Mouse (Mus musculus): ENCODE data around the gene Fancf. TPM values are rescaled to one million over a fixed set of nuclear protein-coding genes. Genes with fewer than 3 reads are reported as not detected.

Fancf gene
- polyA plus RNA-seq, 1 experiment: 4.0 TPM

DNA sequence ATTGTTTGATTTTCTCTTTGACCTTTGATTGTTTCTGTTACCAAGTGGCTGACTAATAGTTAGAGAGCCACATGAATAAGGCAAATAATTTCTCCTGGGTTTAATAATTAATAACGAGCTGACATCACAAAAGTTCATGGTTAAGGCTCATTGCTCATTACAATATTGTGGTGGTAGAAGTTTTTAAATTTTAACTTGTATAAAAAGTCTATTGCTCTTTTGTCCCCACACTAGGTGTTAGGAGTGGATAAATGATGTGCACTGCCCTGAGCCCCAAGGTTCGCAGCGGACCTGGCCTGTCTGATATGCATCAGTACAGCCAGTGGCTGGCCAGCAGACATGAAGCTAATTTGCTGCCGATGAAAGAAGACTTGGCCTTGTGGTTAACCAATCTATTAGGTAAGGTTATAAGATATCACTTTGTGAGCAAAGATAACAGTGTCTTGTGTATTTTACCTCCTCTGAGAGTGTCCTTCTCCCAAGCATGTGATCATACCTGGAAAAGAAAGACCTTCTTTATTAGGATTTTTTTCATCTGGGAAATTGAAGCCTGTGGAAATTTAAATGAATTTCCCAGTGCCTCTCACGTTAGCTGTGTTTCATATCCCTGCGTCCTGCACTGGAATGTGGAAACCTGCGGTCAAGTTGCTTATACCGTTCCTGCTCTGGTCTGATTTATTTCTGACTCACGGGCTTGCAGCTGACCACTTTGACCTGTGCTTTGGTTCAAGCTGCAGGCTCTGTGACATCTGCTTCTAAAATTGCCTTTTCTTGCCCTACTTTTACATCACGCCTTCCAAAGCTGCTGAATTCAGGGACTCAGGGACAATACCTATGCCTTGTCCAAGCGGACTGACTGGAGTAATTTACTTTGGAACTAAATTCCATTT lies 25.9 kb upstream of the Fancf start:
- WGBS: 38% methylated on average over 11 of the region's 11 CpGs
- no peaks in the 10 kb centered on the region for H3K27me3 ChIP-seq (replicated peaks; ENCODE audit: control insufficient read depth, insufficient read depth, low read length)
- no peaks in the 10 kb centered on the region for H3K36me3 ChIP-seq (ENCODE audit: control insufficient read depth, insufficient read depth, low read length)
- peak; percentile 89 for DNase-seq
- H3K27ac ChIP-seq (ENCODE audit: insufficient read depth, low read depth, low read length): peak overlapping the region; percentile 70
- H3K4me3 ChIP-seq (ENCODE audit: insufficient read depth, low read depth, low read length): peak overlapping the region; percentile 53
- H3K4me1 ChIP-seq (ENCODE audit: control insufficient read depth, insufficient read depth, low read length): peaks cover 6% of the 10 kb centered on the region; the same call in 1 of the 2 replicates
- TF ChIP-seq POLR2A (IDR thresholded peaks at IDR 0.05; ENCODE audit: low read depth, low read length): peak; percentile 77
- no peak for TF ChIP-seq CTCF (conservative IDR thresholded peaks at IDR 0.05; ENCODE audit: insufficient read depth, insufficient read length, low read depth, low read length)

DNA sequence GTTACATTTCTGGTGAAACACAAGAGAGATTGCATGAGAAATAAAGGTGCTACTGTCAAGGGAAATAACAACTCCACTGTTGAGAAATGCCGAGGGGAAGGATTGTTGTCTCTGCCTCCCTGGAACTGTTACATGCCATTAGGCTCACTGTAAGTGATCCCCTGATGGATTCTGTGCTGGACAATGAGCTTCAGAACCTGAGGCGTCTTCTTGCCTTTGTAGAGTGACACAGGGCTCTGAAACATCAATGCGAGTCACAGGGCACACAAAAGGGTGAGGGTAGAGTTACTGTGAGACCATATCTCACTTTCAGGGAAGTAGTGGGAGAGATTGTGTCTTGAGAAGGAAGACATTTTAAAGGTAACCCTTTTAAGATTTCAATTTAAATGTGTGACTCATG lies 23.3 kb upstream of the Fancf start:
- WGBS: 55% methylated on average over 3 of the region's 3 CpGs
- H3K4me1 ChIP-seq (ENCODE audit: control insufficient read depth, insufficient read depth, low read length): peaks cover 2% of the 10 kb centered on the region; the same call in 1 of the 2 replicates
- DNase-seq: no peak

DNA sequence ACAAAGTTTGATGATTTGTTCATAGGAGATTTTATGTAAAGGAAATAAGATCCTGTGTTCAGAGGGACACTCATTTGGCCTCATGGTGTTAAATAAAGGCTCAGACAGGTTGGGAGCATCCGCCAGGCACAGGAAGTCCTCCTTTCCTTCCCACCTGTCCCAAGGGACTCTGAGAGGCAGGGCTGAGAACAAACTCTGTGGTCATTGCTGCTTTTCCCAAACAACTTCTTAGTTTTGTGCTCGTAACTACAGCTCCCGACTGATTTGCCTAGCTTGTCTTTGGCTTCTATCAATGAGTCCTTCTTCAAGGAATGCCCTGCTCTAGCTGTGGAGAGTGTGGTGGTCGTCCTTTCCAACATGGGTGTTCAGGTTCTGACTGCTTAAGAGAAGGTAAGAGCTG lies 18.1 kb upstream of the Fancf start:
- 68% methylated on average over 4 of the region's 4 CpGs for WGBS
- DNase-seq: no peak
- no peaks in the 10 kb centered on the region for H3K36me3 ChIP-seq (ENCODE audit: control insufficient read depth, insufficient read depth, low read length)

More for the DNA sequence above, 23.3 kb upstream of the Fancf start:
- H3K4me3 ChIP-seq (ENCODE audit: insufficient read depth, low read depth, low read length): no peak overlapping the region
- no peak overlapping the region for H3K27ac ChIP-seq (ENCODE audit: insufficient read depth, low read depth, low read length)
- TF ChIP-seq CTCF (conservative IDR thresholded peaks at IDR 0.05; ENCODE audit: insufficient read depth, insufficient read length, low read depth, low read length): no peak
- no peak for TF ChIP-seq POLR2A (IDR thresholded peaks at IDR 0.05; ENCODE audit: low read depth, low read length)
- no peaks in the 10 kb centered on the region for H3K36me3 ChIP-seq (ENCODE audit: control insufficient read depth, insufficient read depth, low read length)
- no peaks in the 10 kb centered on the region for H3K27me3 ChIP-seq (replicated peaks; ENCODE audit: control insufficient read depth, insufficient read depth, low read length)

DNA sequence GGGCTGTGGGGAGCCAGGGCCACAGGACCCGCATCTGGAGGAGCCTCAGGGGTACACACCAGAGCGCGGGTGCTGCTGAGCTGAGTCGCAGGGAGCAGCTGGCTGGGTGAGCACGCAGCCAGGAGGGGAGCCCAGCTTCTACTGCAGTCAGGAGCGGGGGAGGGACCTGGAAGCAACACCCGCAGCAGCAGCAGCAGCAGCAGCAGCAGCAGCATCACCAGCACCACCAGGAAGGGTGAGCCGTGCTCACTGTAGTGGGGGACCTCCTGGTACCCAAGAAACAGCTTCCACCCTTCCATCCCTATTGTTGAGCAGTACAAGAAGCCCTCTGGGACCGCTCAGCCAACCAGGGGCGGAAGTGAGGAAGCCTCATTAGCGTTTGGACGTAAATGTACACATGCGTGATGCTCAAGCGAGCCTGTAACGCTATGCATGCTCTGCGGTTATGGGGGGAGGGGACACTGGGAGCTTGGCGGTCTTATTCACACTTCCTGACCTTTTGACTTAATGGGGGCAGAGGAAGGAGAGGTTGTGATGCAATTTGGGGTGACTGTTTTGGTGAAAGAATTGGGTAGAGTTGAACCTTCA lies 17.2 kb upstream of the Fancf start:
- 6% methylated on average over 17 of the region's 17 CpGs for WGBS
- TF ChIP-seq POLR2A (IDR thresholded peaks at IDR 0.05; ENCODE audit: low read depth, low read length) (no peak), CTCF (conservative IDR thresholded peaks at IDR 0.05; ENCODE audit: insufficient read depth, insufficient read length, low read depth, low read length) (no peak)
- no peaks in the 10 kb centered on the region for H3K36me3 ChIP-seq (ENCODE audit: control insufficient read depth, insufficient read depth, low read length)
- no peak for DNase-seq
- no peaks in the 10 kb centered on the region for H3K4me1 ChIP-seq (ENCODE audit: control insufficient read depth, insufficient read depth, low read length)
- no peaks in the 10 kb centered on the region for H3K27me3 ChIP-seq (replicated peaks; ENCODE audit: control insufficient read depth, insufficient read depth, low read length)
- H3K4me3 ChIP-seq (ENCODE audit: insufficient read depth, low read depth, low read length): peak overlapping the region; percentile 26; the same call in 1 of the 2 replicates
- H3K27ac ChIP-seq (ENCODE audit: insufficient read depth, low read depth, low read length): no peak overlapping the region

More for the DNA sequence above, 18.1 kb upstream of the Fancf start:
- TF ChIP-seq POLR2A (IDR thresholded peaks at IDR 0.05; ENCODE audit: low read depth, low read length) (no peak), CTCF (conservative IDR thresholded peaks at IDR 0.05; ENCODE audit: insufficient read depth, insufficient read length, low read depth, low read length) (no peak)
- Histone ChIP-seq H3K4me3 (ENCODE audit: insufficient read depth, low read depth, low read length) (no peak overlapping the region), H3K27me3 (replicated peaks; ENCODE audit: control insufficient read depth, insufficient read depth, low read length) (no peaks in the 10 kb centered on the region), H3K4me1 (ENCODE audit: control insufficient read depth, insufficient read depth, low read length) (no peaks in the 10 kb centered on the region), H3K27ac (ENCODE audit: insufficient read depth, low read depth, low read length) (no peak overlapping the region)

DNA sequence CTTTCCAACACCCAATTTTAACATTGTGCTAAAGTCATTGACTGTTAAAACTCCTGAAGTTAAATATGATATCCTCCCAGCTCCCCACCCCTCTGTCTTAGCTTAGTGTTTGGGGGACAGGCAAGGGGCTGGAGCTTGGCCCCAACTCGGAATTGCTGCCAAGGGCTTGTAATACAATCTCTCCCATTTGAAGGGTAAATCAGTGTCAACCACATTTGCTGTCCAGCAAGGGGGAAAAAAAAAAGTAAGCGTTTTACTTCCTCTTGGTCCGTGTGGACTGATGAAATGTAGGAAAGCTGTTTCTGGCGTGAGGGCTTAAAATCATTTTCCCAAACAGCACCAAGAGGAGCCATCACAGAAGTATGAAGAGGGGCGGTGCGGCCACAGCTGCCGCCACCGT lies 16.7 kb upstream of the Fancf start:
- no peak for DNase-seq
- Histone ChIP-seq H3K27ac (ENCODE audit: insufficient read depth, low read depth, low read length) (no peak overlapping the region), H3K36me3 (ENCODE audit: control insufficient read depth, insufficient read depth, low read length) (no peaks in the 10 kb centered on the region), H3K4me1 (ENCODE audit: control insufficient read depth, insufficient read depth, low read length) (no peaks in the 10 kb centered on the region), H3K27me3 (replicated peaks; ENCODE audit: control insufficient read depth, insufficient read depth, low read length) (no peaks in the 10 kb centered on the region), H3K4me3 (ENCODE audit: insufficient read depth, low read depth, low read length) (peak overlapping the region; percentile 26; the same call in 1 of the 2 replicates)
- TF ChIP-seq POLR2A (IDR thresholded peaks at IDR 0.05; ENCODE audit: low read depth, low read length) (no peak), CTCF (conservative IDR thresholded peaks at IDR 0.05; ENCODE audit: insufficient read depth, insufficient read length, low read depth, low read length) (no peak)
- WGBS: 7% methylated on average over 8 of the region's 8 CpGs

DNA sequence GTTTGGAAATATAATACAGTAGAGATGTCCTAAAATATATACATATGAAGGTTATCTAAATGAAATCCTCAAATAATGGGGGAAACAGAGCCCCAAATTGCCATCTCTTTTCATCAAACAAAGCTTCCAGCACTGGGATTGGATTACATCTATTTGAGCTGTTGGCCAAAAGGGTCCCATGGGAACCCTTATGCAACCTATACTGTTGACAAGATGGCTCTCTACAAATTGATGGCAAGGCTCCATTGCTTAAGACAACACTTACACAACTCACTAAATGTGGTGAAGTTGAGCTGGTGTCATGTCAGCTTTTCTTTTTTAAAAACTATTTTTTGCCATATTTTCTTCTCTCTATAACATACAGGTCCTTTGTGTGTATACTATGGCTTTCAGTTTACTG lies 14.2 kb upstream of the Fancf start:
- H3K27ac ChIP-seq (ENCODE audit: insufficient read depth, low read depth, low read length): no peak overlapping the region
- H3K4me3 ChIP-seq (ENCODE audit: insufficient read depth, low read depth, low read length): no peak overlapping the region
- no peaks in the 10 kb centered on the region for H3K27me3 ChIP-seq (replicated peaks; ENCODE audit: control insufficient read depth, insufficient read depth, low read length)
- no peak for DNase-seq
- no peaks in the 10 kb centered on the region for H3K4me1 ChIP-seq (ENCODE audit: control insufficient read depth, insufficient read depth, low read length)
- no peak for TF ChIP-seq CTCF (conservative IDR thresholded peaks at IDR 0.05; ENCODE audit: insufficient read depth, insufficient read length, low read depth, low read length)
- TF ChIP-seq POLR2A (IDR thresholded peaks at IDR 0.05; ENCODE audit: low read depth, low read length): no peak
- no peaks in the 10 kb centered on the region for H3K36me3 ChIP-seq (ENCODE audit: control insufficient read depth, insufficient read depth, low read length)

DNA sequence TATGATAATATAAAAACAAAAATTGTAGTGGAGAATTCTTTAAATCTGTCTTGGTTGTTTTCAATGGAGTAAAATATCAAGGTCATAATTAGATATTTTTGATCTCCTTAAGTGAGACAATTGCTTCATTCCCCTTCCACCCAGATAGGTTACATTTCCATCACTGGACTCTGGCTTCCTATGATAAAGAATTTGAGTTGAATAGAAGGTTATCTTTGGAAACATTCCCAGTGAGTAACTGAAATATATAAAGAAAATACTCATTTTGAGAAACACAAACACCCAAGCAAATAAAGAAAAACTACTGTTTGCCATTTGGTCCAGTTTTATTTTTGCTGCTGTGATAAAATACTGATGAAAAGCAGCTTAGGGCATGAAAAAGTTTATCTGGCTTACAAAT lies 10.5 kb upstream of the Fancf start:
- TF ChIP-seq CTCF (conservative IDR thresholded peaks at IDR 0.05; ENCODE audit: insufficient read depth, insufficient read length, low read depth, low read length): no peak
- no peak for TF ChIP-seq POLR2A (IDR thresholded peaks at IDR 0.05; ENCODE audit: low read depth, low read length)

More for the DNA sequence above, 10.5 kb upstream of the Fancf start:
- no peaks in the 10 kb centered on the region for H3K4me1 ChIP-seq (ENCODE audit: control insufficient read depth, insufficient read depth, low read length)
- no peak for DNase-seq
- no peaks in the 10 kb centered on the region for H3K27me3 ChIP-seq (replicated peaks; ENCODE audit: control insufficient read depth, insufficient read depth, low read length)
- 0 out of 2 replicates have a peak, but pooled peaks cover 2% of the 10 kb centered on the region for H3K36me3 ChIP-seq (ENCODE audit: control insufficient read depth, insufficient read depth, low read length)
- no peak overlapping the region for H3K4me3 ChIP-seq (ENCODE audit: insufficient read depth, low read depth, low read length)
- no peak overlapping the region for H3K27ac ChIP-seq (ENCODE audit: insufficient read depth, low read depth, low read length)

All from kidney, adult 2 months (tissue).